Mouse (Mus musculus) heart, adult 8-10 months (tissue): ENCODE measurements around the gene Rhcg. TPM values are rescaled to one million over a fixed set of nuclear protein-coding genes. Genes with fewer than 3 reads are reported as not detected.

Source experiments
- DNase-seq: peaks from one replicate; pipeline ENCODE4 v3.0.0; 2022; ENCODE audit warnings: low spot score
- total RNA-seq, 4 experiments: library from RNA; stranded (reverse); gene quantifications; 2 replicates each; pipeline ENCODE4 v1.2.4; 2022

Gene Rhcg
- not detected for total RNA-seq

GRCm38 (mm10) chr7:79617418-79617817 lies at the start of gene Rhcg:
Rhcg (minus strand) TSS chr7:79617657.
- no peak for DNase-seq

DNA sequence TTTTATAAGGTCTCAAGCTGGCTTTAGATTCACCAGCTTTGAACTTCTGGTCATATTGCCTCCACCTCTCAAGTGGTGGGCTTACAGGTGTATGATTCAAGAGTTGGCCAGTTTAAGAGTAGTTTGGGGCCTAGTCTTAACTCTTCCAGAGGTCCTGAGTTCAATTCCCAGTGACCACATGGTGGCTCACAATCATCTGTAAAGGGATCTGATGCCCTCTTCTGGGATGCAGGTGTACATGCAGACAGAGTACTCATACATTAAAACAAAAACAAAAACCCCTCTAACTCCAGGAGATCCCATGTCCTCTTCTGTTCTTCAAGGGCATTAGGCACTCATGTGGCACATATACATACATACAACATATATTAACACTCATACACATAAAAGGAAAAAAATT lies 49.2 kb upstream of the Rhcg start:
- no peak for DNase-seq

DNA sequence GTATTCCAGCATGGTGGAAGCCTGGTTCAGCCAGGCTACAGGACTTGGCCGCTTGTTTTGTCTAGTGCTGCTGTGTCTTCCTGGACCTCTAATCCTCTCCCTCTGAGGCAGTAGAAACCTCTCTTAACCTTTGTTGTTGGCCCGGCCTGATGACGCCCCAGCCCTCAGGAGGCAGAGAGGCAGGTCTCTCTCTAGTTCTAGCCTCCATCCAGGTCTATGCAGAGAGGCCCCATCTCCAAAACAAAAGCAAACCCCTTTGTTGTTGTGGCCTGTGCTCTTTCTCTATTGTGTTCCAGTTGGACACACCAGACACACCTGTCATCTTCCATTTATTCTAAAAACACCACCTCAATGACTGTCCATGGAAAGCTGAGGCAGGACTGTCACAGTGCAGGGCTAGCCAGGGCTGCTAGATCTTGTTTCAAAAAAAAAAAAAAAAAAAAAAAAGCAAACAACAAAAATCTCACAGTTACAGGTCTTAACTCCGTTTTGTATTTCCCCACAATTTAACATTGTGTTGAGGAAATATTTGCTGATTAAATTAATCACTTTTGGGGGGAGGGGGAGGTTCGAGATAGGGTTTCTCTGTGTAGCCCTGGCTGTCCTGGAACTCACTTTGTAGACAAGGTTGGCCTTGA lies 43.9 kb upstream of the Rhcg start:
- DNase-seq, result no peak

GRCm38 (mm10) chr7:79660291-79661150 lies 43.1 kb upstream of the Rhcg start:
- DNase-seq, result no peak

DNA sequence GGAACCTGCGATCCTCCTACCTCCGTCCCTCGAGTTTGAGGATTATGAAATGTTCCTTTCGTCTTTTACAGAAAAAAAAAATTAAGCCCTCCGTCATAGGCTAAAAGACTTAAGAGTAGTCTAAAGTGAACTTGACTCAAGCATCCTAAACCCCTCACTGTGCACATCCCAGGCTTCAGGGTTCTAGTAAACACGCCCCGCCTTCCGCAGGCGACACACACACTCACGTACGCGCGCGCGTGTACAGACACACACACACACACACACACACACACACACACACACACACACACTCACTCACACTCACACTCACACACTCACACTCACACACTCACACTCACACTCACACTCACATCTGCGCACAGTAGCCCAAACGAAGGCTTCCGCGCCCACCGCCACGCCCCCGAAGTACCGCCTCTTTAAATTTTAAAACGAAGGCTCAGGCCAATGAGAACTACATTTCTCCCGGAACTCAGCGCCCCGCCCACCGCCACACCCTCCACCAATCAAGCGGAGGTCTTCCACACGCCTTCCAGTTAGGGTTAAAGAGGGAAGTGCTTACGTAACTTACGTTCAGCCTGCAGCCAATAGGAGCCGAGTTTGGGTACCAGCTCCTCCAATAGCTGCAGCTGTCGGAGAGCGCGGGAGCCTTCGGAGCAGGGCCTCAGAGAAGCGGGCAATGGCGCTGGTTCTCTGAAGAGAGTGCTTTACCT lies 42.3 kb upstream of the Rhcg start, which contains the start of gene Ticrr:
Gene Ticrr, plus strand, starts transcription at position 619 of the 713 bp plus-strand sequence.
- DNase-seq, result peak; percentile 94

GRCm38 (mm10) chr7:79654586-79654985 lies 37.1 kb upstream of the Rhcg start:
- no peak for DNase-seq

DNA sequence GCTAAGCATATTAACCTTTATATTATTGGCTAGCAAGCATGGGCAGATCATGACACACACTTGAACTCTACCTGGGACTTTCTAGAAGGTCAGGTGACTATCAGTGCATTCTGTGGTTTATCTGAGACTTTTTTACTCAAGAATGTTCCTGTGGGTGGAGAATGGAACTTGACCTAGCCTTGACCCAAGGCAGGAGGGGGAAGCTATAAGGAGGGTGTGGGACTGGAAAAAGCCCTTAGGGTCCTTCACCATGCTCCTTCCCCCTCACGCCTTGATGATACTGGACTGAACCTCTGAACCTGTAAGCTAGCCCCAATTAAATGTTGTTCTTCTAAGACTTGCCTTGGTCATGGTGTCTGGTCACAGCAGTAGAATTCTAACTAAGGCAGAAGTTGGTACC lies 36.7 kb upstream of the Rhcg start:
- DNase-seq, result no peak

DNA sequence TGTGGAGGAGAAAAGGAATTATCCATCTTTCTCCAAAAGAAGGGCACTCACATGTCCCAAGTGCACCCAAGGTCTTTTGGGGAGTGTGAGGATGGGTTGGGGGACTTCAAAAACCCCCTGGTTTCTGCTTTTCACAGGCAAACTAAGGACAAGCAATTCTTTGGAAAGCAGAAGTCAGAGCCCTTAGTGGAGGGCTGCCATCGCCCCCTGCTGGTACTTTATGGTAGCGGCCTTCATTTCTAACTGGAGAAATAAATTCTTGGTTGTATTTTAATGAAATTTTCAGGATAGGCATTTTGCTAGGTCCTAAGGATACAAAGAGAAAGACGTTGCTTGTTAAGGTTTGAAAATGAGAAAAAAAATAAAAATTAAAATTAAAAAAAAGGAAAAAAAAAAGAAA lies 31.5 kb upstream of the Rhcg start:
- peak; percentile 16 for DNase-seq

- no peak for DNase-seq
These were observed 29.8 kb upstream of the Rhcg start for GRCm38 (mm10) chr7:79647233-79647632.

DNA sequence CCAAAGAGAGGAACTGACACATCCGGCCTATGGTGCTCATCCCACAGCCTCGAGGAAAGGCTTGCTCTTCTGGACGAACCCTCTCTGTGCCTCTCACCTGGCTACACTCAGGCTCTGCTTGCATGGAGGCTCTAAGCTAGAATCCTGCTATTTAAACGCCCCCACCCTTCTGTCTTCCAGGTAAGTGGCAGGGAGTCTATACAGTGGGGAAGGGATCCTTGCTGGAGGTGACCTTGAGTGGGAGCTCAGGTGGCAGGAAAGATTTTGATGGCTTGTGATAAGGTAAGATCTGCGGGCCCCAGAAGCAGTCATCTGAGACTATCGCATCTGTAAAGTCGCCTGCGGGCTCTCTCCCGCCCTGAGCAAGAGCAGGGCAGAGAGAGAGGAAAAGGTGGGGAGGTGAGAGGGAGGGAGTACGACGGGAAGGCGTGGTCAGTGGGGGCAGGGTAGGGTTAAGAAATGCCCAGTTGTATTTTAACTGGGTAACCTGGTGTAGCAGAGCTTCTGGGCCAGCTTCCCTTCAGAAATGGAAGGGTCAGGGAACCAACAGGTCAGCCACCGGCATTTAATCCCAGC lies 14.4 kb upstream of the Rhcg start:
- DNase-seq, result no peak

GRCm38 (mm10) chr7:79628271-79628913 lies 10.9 kb upstream of the Rhcg start:
- DNase-seq, result no peak

- no peak for DNase-seq
These were observed 8.7 kb upstream of the Rhcg start for GRCm38 (mm10) chr7:79626170-79626569.

DNA sequence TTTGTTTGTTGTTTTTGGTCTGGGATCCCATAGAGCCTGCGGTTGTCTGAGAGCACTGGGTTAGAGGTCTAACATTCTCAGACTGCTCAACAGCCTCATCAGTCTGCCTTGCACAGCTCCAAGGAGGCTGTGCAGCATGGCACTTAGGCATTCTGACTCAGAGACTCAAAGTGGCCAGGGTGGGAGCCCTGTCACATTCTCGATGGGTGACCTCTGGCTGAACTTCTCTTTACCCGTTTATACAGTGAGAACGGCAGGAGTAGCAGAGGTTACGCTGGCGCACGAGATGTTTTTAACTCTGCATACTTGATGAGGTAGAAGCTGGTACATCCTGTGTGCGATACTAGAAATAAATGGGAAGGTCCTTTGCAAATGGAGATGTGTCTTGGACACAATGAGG lies 5.6 kb upstream of the Rhcg start:
- DNase-seq, result no peak

GRCm38 (mm10) chr7:79619493-79619892 lies 2.0 kb upstream of the Rhcg start:
- DNase-seq, result no peak

DNA sequence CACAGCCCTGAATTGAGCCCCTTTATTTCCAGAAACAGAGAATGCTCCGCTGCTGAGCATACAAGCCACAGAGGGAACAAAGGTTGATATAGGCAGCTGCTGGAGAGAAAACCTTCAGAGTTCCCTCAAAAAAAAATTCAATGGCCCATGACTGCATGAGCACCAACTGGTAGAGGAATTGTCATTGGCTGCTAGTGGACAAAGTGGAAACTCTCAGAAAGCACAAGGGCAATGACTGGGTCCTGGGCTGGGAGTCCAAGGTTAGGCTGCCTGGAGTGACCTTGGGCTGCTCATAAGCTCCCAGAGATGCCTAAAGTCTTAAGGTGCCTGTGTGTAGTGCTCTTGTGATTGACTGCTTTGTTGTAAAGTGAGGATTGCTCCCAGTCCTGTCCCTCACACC lies 1.5 kb downstream of the Rhcg start:
- no peak for DNase-seq

GRCm38 (mm10) chr7:79615008-79615407 lies 2.4 kb downstream of the Rhcg start:
- no peak for DNase-seq

GRCm38 (mm10) chr7:79613314-79613713 lies 4.1 kb downstream of the Rhcg start:
- DNase-seq, result no peak

DNA sequence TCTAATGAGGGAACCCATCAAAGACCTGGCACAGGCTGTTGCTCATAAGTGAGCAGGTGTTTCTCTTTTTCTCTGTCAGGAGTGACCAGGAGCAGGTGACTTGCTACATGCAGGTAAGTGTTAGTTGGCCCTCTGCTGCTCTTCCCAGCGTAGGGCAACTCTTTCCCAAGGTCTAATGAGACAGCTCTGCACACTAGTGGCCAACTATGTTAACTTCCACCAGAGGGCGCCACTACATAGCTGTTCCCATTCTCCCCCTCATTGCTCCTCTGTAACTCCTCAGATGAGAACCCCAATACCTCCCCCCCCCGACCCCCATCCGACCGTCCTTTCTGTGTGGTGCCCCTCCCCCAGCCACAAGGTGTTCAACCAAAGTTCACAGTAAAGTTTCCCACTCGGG lies 4.7 kb downstream of the Rhcg start:
- peak; percentile 38 for DNase-seq

- no peak for DNase-seq
These were observed 5.6 kb downstream of the Rhcg start for GRCm38 (mm10) chr7:79611901-79612300.

DNA sequence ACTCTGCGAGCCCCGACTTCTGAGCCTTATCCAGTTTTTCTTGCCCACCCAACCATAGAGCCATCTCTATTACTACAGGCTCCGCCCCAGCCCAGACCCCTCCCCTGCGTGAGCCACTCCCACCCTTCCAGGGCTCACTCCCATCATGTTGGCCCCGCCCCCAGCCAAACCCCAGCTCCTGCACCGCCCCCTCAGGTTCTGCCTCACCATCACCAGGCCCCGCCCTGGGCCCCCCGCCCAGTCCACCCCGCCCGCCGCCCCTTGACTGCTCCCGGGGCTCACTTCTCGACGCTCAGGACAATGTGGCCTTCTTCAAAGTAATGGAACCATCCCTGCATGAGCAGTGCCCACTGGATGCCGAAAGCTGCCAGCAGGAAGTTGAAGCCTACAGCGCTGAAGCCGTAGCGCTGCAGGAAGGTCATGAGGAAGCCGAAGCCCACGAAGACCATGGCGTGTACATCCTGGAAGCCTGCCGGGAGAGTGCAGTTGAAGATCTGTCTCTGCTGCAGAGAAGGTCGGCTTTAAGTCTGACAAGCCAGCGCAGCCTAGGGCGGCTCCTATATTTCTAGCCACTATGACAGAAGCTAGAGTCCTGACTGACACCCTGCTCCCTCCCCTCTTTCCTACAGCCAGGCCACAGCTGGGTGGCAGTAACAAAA lies 10.1 kb downstream of the Rhcg start:
- no peak for DNase-seq

- no peak for DNase-seq
These were observed 10.7 kb downstream of the Rhcg start for GRCm38 (mm10) chr7:79606766-79607165.
